Mouse (Mus musculus): ENCODE measurements around the gene Zc3h7b. TPM values are rescaled to one million over a fixed set of nuclear protein-coding genes. Genes with fewer than 3 reads are reported as not detected.

The Zc3h7b gene
- polyA plus RNA-seq, 2 experiments, result 4.0 to 5.7 TPM

GRCm38 (mm10) chr15:81769037-81769436 lies 24.2 kb downstream of the Zc3h7b start:
- WGBS (ENCODE audit: insufficient replicate concordance), result 56% methylated on average over 13 of the region's 13 CpGs
- Histone ChIP-seq H3K4me2 (ENCODE audit: low read depth) (no peak overlapping the region), H3K9ac (replicated peaks) (no peak overlapping the region), H3K9me3 (ENCODE audit: control insufficient read depth, low read length) (no peaks in the 10 kb centered on the region), H3K36me3 (replicated peaks; ENCODE audit: control insufficient read depth, insufficient read depth, low read depth) (no peaks in the 10 kb centered on the region; the same call in 1 of the 2 replicates), H3K27ac (no peak overlapping the region), H3K4me1 (replicated peaks; ENCODE audit: control insufficient read depth in 2 of 2, insufficient read depth in 2 of 2, low read length in 1 of 2) (peaks cover 10 to 17% of the 10 kb centered on the region in 2 experiments), H3K27me3 (ENCODE audit: control insufficient read depth, insufficient read depth, low read length) (no peaks in the 10 kb centered on the region), H3K4me3 (ENCODE audit: insufficient read depth in 1 of 2, low read depth in 2 of 2, low read length in 2 of 2) (no peak overlapping the region)
- no peak for TF ChIP-seq CTCF (IDR thresholded peaks at IDR 0.05; ENCODE audit: low read depth)
- TF ChIP-seq EP300 (IDR thresholded peaks at IDR 0.05; ENCODE audit: low read depth), result no peak
- DNase-seq (ENCODE audit: low read depth in 3 of 3, low spot score in 3 of 3), result no peak
- ATAC-seq (ENCODE audit: insufficient read depth), result peak; percentile 47

GRCm38 (mm10) chr15:81772431-81773120 lies 27.7 kb downstream of the Zc3h7b start:
- Histone ChIP-seq H3K27ac (no peak overlapping the region), H3K9ac (replicated peaks) (no peak overlapping the region), H3K27me3 (ENCODE audit: control insufficient read depth, insufficient read depth, low read length) (no peaks in the 10 kb centered on the region), H3K4me3 (ENCODE audit: insufficient read depth in 1 of 2, low read depth in 2 of 2, low read length in 2 of 2) (no peak overlapping the region), H3K36me3 (replicated peaks; ENCODE audit: control insufficient read depth, insufficient read depth, low read depth) (no peaks in the 10 kb centered on the region; the same call in 1 of the 2 replicates), H3K9me3 (ENCODE audit: control insufficient read depth, low read length) (no peaks in the 10 kb centered on the region), H3K4me2 (ENCODE audit: low read depth) (no peak overlapping the region), H3K4me1 (replicated peaks; ENCODE audit: control insufficient read depth in 2 of 2, insufficient read depth in 2 of 2, low read length in 1 of 2) (0 out of 4 replicates have a peak, but pooled peaks cover 0 to 2% of the 10 kb centered on the region in 2 experiments)
- 85% methylated on average over 20 of the region's 20 CpGs for WGBS (ENCODE audit: insufficient replicate concordance)
- no peak for TF ChIP-seq EP300 (IDR thresholded peaks at IDR 0.05; ENCODE audit: low read depth)
- TF ChIP-seq CTCF (IDR thresholded peaks at IDR 0.05; ENCODE audit: low read depth), result no peak
- ATAC-seq (ENCODE audit: insufficient read depth) (no peak), DNase-seq (ENCODE audit: low read depth in 3 of 3, low spot score in 3 of 3) (no peak)

GRCm38 (mm10) chr15:81774505-81775171 lies 29.8 kb downstream of the Zc3h7b start:
- ATAC-seq (ENCODE audit: insufficient read depth) (no peak), DNase-seq (ENCODE audit: low read depth in 3 of 3, low spot score in 3 of 3) (no peak)
- no peaks in the 10 kb centered on the region for H3K9me3 ChIP-seq (ENCODE audit: control insufficient read depth, low read length)
- no peak overlapping the region for H3K4me3 ChIP-seq (ENCODE audit: insufficient read depth in 1 of 2, low read depth in 2 of 2, low read length in 2 of 2)
- 71% methylated on average over 15 of the region's 15 CpGs for WGBS (ENCODE audit: insufficient replicate concordance)
- no peaks in the 10 kb centered on the region; the same call in 1 of the 2 replicates for H3K36me3 ChIP-seq (replicated peaks; ENCODE audit: control insufficient read depth, insufficient read depth, low read depth)
- peaks cover 0 to 4% of the 10 kb centered on the region in 2 experiments; a peak in 1 of 4 replicates for H3K4me1 ChIP-seq (replicated peaks; ENCODE audit: control insufficient read depth in 2 of 2, insufficient read depth in 2 of 2, low read length in 1 of 2)
- H3K27ac ChIP-seq, result no peak overlapping the region
- H3K4me2 ChIP-seq (ENCODE audit: low read depth), result no peak overlapping the region
- no peak overlapping the region for H3K9ac ChIP-seq (replicated peaks)
- TF ChIP-seq CTCF (IDR thresholded peaks at IDR 0.05; ENCODE audit: low read depth) (no peak), EP300 (IDR thresholded peaks at IDR 0.05; ENCODE audit: low read depth) (no peak)
- no peaks in the 10 kb centered on the region for H3K27me3 ChIP-seq (ENCODE audit: control insufficient read depth, insufficient read depth, low read length)

GRCm38 (mm10) chr15:81776631-81777422 lies 32.0 kb downstream of the Zc3h7b start:
- Histone ChIP-seq H3K4me3 (ENCODE audit: insufficient read depth in 1 of 2, low read depth in 2 of 2, low read length in 2 of 2) (no peak overlapping the region), H3K9me3 (ENCODE audit: control insufficient read depth, low read length) (no peaks in the 10 kb centered on the region), H3K27ac (no peak overlapping the region), H3K36me3 (replicated peaks; ENCODE audit: control insufficient read depth, insufficient read depth, low read depth) (no peaks in the 10 kb centered on the region; the same call in 1 of the 2 replicates), H3K27me3 (ENCODE audit: control insufficient read depth, insufficient read depth, low read length) (no peaks in the 10 kb centered on the region), H3K9ac (replicated peaks) (no peak overlapping the region), H3K4me2 (ENCODE audit: low read depth) (no peak overlapping the region), H3K4me1 (replicated peaks; ENCODE audit: control insufficient read depth in 2 of 2, insufficient read depth in 2 of 2, low read length in 1 of 2) (peaks cover 0 to 4% of the 10 kb centered on the region in 2 experiments; a peak in 1 of 4 replicates)
- DNase-seq (ENCODE audit: low read depth in 3 of 3, low spot score in 3 of 3), result no peak
- TF ChIP-seq CTCF (IDR thresholded peaks at IDR 0.05; ENCODE audit: low read depth) (no peak), EP300 (IDR thresholded peaks at IDR 0.05; ENCODE audit: low read depth) (no peak)
- peak; percentile 55; the same call in 1 of the 2 replicates for ATAC-seq (ENCODE audit: insufficient read depth)
- WGBS (ENCODE audit: insufficient replicate concordance), result 31% methylated on average over 11 of the region's 11 CpGs
